Mouse (Mus musculus) stomach, postnatal 0 days (tissue): Measurements from ENCODE around the gene Adamts13. TPM values are rescaled to one million over a fixed set of nuclear protein-coding genes. Genes with fewer than 3 reads are reported as not detected.

Experiments
- ATAC-seq: fragments of 200-750 bp; cut with Nextera tagmentation; 2 replicates; pipeline ENCODE4 v1.8.0; 2017; ENCODE audit not compliant: low FRiP score, low TSS enrichment
- DNase-seq: peaks from one replicate; pipeline ENCODE4 v3.0.0-alpha.2; 2016; ENCODE audit warnings: low spot score
- H3K27ac ChIP-seq: fragments of 300-500 bp; sonication (generic); replicated peaks from 2 replicates; pipeline ENCODE4 v1.5.1; 2014; ENCODE audit warnings: mild to moderate bottlenecking, control low read depth
- H3K27me3 ChIP-seq: fragments of 300-500 bp; sonication (generic); 2 replicates; pipeline ENCODE4 v1.6.1; 2014; ENCODE audit warnings: low read length; ENCODE audit not compliant: control insufficient read depth, insufficient read depth
- H3K36me3 ChIP-seq: fragments of 300-500 bp; sonication (generic); 2 replicates; pipeline ENCODE4 v1.6.1; 2014; ENCODE audit warnings: low read length, mixed read lengths; ENCODE audit not compliant: control insufficient read depth, insufficient read depth
- H3K4me1 ChIP-seq: fragments of 300-500 bp; sonication (generic); replicated peaks from 2 replicates; pipeline ENCODE4 v1.6.1; 2014; ENCODE audit warnings: antibody characterized with exemption; ENCODE audit not compliant: control insufficient read depth, insufficient read depth
- H3K4me2 ChIP-seq: fragments of 300-500 bp; sonication (generic); replicated peaks from 2 replicates; pipeline ENCODE4 v1.6.1; 2014; ENCODE audit warnings: low read depth, mild to moderate bottlenecking, control low read depth, moderate library complexity
- H3K4me3 ChIP-seq: fragments of 300-500 bp; sonication (generic); 2 replicates; pipeline ENCODE4 v1.5.1; 2014; ENCODE audit warnings: low read depth, low read length, control low read depth
- H3K9ac ChIP-seq: fragments of 300-500 bp; sonication (generic); 2 replicates; pipeline ENCODE4 v1.6.1; 2014; ENCODE audit warnings: mild to moderate bottlenecking, low read length, control low read depth, mixed read lengths
- H3K9me3 ChIP-seq: fragments of 300-500 bp; sonication (generic); 2 replicates; pipeline ENCODE4 v1.6.1; 2016; ENCODE audit warnings: low read length; ENCODE audit not compliant: control insufficient read depth
- CTCF ChIP-seq: IDR thresholded peaks from 2 replicates; pipeline ENCODE4 v1.5.1; 2016; ENCODE audit warnings: antibody characterized with exemption, low read depth, mild to moderate bottlenecking, moderate library complexity
- EP300 ChIP-seq: optimal IDR thresholded peaks from 2 replicates; pipeline ENCODE3; 2016; ENCODE audit warnings: antibody characterized with exemption
- WGBS: fragments of 180-500 bp; shearing (Covaris S2); extraction: QIAGEN DNeasy Blood & Tissue Kit; methylation state at CpG from one replicate; pipeline ENCODE4 v1.1.7; 2014; 5-methylcytosine and 5-hydroxymethylcytosine counted together
- polyA plus RNA-seq: library from polyadenylated mRNA; unstranded; fragments of >200 nt; fragmentation: Nextera tagmentation; extraction: Ambion mirVana; gene quantifications from 2 replicates; pipeline ENCODE4 v1.2.1, GENCODE M21; 2015

Gene Adamts13
- polyA plus RNA-seq, 1 experiment from 2014 or later: 0.10 TPM

- Histone ChIP-seq H3K4me1 (0 out of 2 replicates have a peak, but pooled peaks cover 2% of the 10 kb centered on the region), H3K9me3 (no peaks in the 10 kb centered on the region), H3K4me3 (no peak overlapping the region), H3K9ac (no peak overlapping the region), H3K4me2 (no peak overlapping the region), H3K27me3 (no peaks in the 10 kb centered on the region), H3K27ac (no peak overlapping the region), H3K36me3 (no peaks in the 10 kb centered on the region)
- TF ChIP-seq EP300 (no peak), CTCF (no peak)
- DNase-seq (no peak), ATAC-seq (no peak)
- WGBS: 90% methylated on average over 3 of the region's 3 CpGs
Measured at GRCm38 (mm10) chr2:27025545-27025944, 52.3 kb downstream of the Adamts13 start.

- no peaks in the 10 kb centered on the region for H3K27me3 ChIP-seq
- no peak for ATAC-seq
- H3K4me2 ChIP-seq: no peak overlapping the region
- H3K36me3 ChIP-seq: no peaks in the 10 kb centered on the region
- TF ChIP-seq EP300: no peak
- TF ChIP-seq CTCF: no peak
- WGBS: 92% methylated on average over 3 of the region's 3 CpGs
- no peak for DNase-seq
- H3K27ac ChIP-seq: no peak overlapping the region
- no peak overlapping the region for H3K9ac ChIP-seq
- no peak overlapping the region for H3K4me3 ChIP-seq
- H3K4me1 ChIP-seq: 0 out of 2 replicates have a peak, but pooled peaks cover 2% of the 10 kb centered on the region
- H3K9me3 ChIP-seq: no peaks in the 10 kb centered on the region
Measured at GRCm38 (mm10) chr2:27026332-27026731, 53.1 kb downstream of the Adamts13 start.

- Histone ChIP-seq H3K9me3 (no peaks in the 10 kb centered on the region), H3K9ac (no peak overlapping the region), H3K4me1 (0 out of 2 replicates have a peak, but pooled peaks cover 2% of the 10 kb centered on the region), H3K4me2 (no peak overlapping the region), H3K27me3 (no peaks in the 10 kb centered on the region), H3K36me3 (no peaks in the 10 kb centered on the region), H3K4me3 (no peak overlapping the region), H3K27ac (no peak overlapping the region)
- TF ChIP-seq CTCF (no peak), EP300 (no peak)
- DNase-seq (no peak), ATAC-seq (no peak)
- WGBS: 71% methylated on average over 10 of the region's 10 CpGs
Measured at GRCm38 (mm10) chr2:27026857-27027617, 53.8 kb downstream of the Adamts13 start.

GRCm38 (mm10) chr2:27027618-27028436 lies 54.6 kb downstream of the Adamts13 start, which contains the start of gene Slc2a6:
Gene Slc2a6, minus strand, starts transcription at chr2:27027998.
- no peaks in the 10 kb centered on the region for H3K27me3 ChIP-seq

GRCm38 (mm10) chr2:27028437-27029015 lies 55.3 kb downstream of the Adamts13 start:
- DNase-seq (no peak), ATAC-seq (no peak)
- Histone ChIP-seq H3K36me3 (no peaks in the 10 kb centered on the region), H3K9me3 (no peaks in the 10 kb centered on the region), H3K4me3 (no peak overlapping the region; the same call in 1 of the 2 replicates), H3K9ac (peak overlapping the region; percentile 35; the same call in 1 of the 2 replicates), H3K27ac (peak overlapping the region; percentile 10; the same call in 1 of the 2 replicates), H3K27me3 (no peaks in the 10 kb centered on the region), H3K4me1 (0 out of 2 replicates have a peak, but pooled peaks cover 2% of the 10 kb centered on the region), H3K4me2 (peak overlapping the region; percentile 44)
- TF ChIP-seq CTCF: no peak
- 63% methylated on average over 4 of the region's 4 CpGs for WGBS

More at GRCm38 (mm10) chr2:27027618-27028436, 54.6 kb downstream of the Adamts13 start, which contains the start of gene Slc2a6:
- Histone ChIP-seq H3K9me3 (no peaks in the 10 kb centered on the region), H3K27ac (peak within 1 kb of the TSS; percentile 10; the same call in 1 of the 2 replicates), H3K4me2 (peak within 1 kb of the TSS; percentile 44), H3K36me3 (no peaks in the 10 kb centered on the region), H3K9ac (peak within 1 kb of the TSS; percentile 35), H3K4me1 (0 out of 2 replicates have a peak, but pooled peaks cover 2% of the 10 kb centered on the region), H3K4me3 (no peak within 1 kb of the TSS; the same call in 1 of the 2 replicates)
- WGBS: 3% methylated on average over 36 of the region's 38 CpGs
- TF ChIP-seq EP300: no peak
- no peak for TF ChIP-seq CTCF
- DNase-seq (peak; percentile 92), ATAC-seq (peak; percentile 97)
